Mouse (Mus musculus) forebrain, embryonic 12.5 days (tissue): ENCODE measurements around the gene Adgrl2. TPM values are rescaled to one million over a fixed set of nuclear protein-coding genes. Genes with fewer than 3 reads are reported as not detected.
A peak's percentile ranks its signal among the peaks of the same experiment; 100 is the strongest.

ENCODE experiments used
- ATAC-seq: fragments of 200-750 bp; cut with Nextera tagmentation; 2 replicates; pipeline ENCODE4 v1.8.0; 2017; ENCODE audit warnings: moderate TSS enrichment; ENCODE audit not compliant: low FRiP score
- H3K27ac ChIP-seq: fragments of 300-500 bp; sonication (generic); 2 replicates; pipeline ENCODE4 v1.5.1; 2016; ENCODE audit warnings: mild to moderate bottlenecking
- H3K27me3 ChIP-seq: fragments of 300-500 bp; sonication (generic); 2 replicates; pipeline ENCODE4 v1.6.1; 2016; ENCODE audit warnings: mild to moderate bottlenecking
- H3K36me3 ChIP-seq: fragments of 300-500 bp; sonication (generic); replicated peaks from 2 replicates; pipeline ENCODE4 v1.6.1; 2016; ENCODE audit warnings: mild to moderate bottlenecking
- H3K4me1 ChIP-seq: fragments of 300-500 bp; sonication (generic); 2 replicates; pipeline ENCODE4 v1.6.1; 2016
- H3K4me2 ChIP-seq: fragments of 300-500 bp; sonication (generic); 2 replicates; pipeline ENCODE4 v1.6.1; 2016; ENCODE audit warnings: mild to moderate bottlenecking, moderate library complexity
- H3K4me3 ChIP-seq: fragments of 300-500 bp; sonication (generic); replicated peaks from 2 replicates; pipeline ENCODE4 v1.5.1; 2016; ENCODE audit warnings: mild to moderate bottlenecking
- H3K9ac ChIP-seq: fragments of 300-500 bp; sonication (generic); 2 replicates; pipeline ENCODE4 v1.6.1; 2016; ENCODE audit warnings: mild to moderate bottlenecking
- H3K9me3 ChIP-seq: fragments of 300-500 bp; sonication (generic); 2 replicates; pipeline ENCODE4 v1.6.1; 2016
- WGBS: fragments of 180-500 bp; shearing (Covaris S2); methylation state at CpG from one replicate; pipeline ENCODE4 v1.1.7; 2016; 5-methylcytosine and 5-hydroxymethylcytosine counted together
- polyA plus RNA-seq: library from polyadenylated mRNA; unstranded; fragments of >200 nt; fragmentation: Nextera tagmentation; extraction: Ambion mirVana; gene quantifications from 2 replicates; pipeline ENCODE4 v1.2.1, GENCODE M21; 2016

Gene Adgrl2
- polyA plus RNA-seq, 1 experiment from 2014 or later: 104 TPM

DNA sequence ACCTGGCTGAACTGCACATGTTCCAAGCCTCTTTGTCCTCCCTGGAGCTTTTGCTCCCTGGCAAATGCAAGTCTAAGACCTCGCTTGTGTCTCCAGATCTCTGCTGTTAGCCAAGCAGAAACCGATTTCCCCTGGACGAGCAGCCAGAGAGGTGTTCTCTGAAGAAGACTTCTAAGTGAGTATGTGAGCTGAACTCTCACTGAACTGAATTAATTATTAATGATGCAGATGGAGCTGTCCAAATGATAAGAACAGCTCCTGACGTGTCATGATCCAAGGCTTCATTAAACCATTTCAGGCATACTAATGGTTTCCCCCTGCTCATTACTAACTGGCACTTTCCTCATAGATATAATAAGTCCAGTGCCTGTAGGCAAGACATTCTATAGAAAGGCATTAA, 158.4 kb downstream of the Adgrl2 start:
- H3K36me3 ChIP-seq: peaks cover 53% of the 10 kb centered on the region
- 72% methylated on average over 4 of the region's 4 CpGs for WGBS
- no peak overlapping the region for H3K4me2 ChIP-seq
- no peaks in the 10 kb centered on the region for H3K27me3 ChIP-seq
- H3K4me1 ChIP-seq: no peaks in the 10 kb centered on the region
- no peak overlapping the region for H3K9ac ChIP-seq
- no peak for ATAC-seq
- no peaks in the 10 kb centered on the region for H3K9me3 ChIP-seq
- H3K4me3 ChIP-seq: no peak overlapping the region
- no peak overlapping the region for H3K27ac ChIP-seq

DNA sequence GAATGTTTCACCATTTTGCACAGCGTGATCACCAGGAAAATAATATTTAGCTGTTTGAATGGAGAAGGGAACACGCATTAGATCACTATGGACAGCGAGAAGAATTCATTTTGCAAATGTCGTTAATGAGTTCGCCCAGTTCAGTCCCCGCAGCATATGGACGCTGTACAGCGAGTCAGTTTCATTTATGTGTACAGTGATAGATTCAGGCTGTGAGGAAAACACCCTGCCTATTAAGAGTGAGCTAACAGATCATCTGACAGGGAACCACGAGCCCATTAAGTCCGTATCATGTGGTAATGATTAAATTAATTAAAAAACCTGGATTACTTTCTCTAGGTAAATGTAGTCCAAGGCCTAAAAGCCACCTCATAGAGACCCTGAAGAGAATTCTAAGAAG, 161.8 kb downstream of the Adgrl2 start:
- Histone ChIP-seq H3K4me2 (no peak overlapping the region), H3K36me3 (peaks cover 59% of the 10 kb centered on the region), H3K9me3 (no peaks in the 10 kb centered on the region), H3K4me1 (no peaks in the 10 kb centered on the region), H3K4me3 (no peak overlapping the region), H3K27me3 (no peaks in the 10 kb centered on the region), H3K9ac (no peak overlapping the region), H3K27ac (no peak overlapping the region)
- WGBS: 74% methylated on average over 10 of the region's 10 CpGs
- peak; percentile 30; the same call in 1 of the 2 replicates for ATAC-seq

DNA sequence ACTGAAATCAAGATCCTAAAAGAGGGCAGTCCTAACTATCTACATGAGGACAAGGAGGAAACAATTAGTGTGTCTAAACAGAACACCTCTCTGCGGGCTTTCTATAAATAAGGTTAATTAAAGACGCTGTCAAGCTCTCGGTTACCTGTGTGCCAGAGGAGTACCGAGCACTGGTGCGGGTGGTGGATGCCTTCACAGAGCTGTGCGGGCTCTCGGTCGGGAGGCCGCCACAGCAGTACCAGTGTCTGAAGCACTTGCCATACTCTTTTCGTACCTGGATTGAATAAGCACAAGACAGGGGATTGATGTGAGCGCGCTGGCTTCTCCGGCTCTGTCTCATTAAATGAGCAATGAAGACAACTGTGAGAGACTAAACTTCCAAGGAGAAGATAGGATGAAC, 166.8 kb downstream of the Adgrl2 start:
- peaks cover 85% of the 10 kb centered on the region for H3K36me3 ChIP-seq
- H3K27me3 ChIP-seq: no peaks in the 10 kb centered on the region
- no peak overlapping the region for H3K9ac ChIP-seq
- H3K4me3 ChIP-seq: no peak overlapping the region
- no peak overlapping the region for H3K4me2 ChIP-seq
- 97% methylated on average over 13 of the region's 13 CpGs for WGBS
- H3K27ac ChIP-seq: no peak overlapping the region
- ATAC-seq: no peak
- H3K9me3 ChIP-seq: no peaks in the 10 kb centered on the region
- no peaks in the 10 kb centered on the region for H3K4me1 ChIP-seq

GRCm38 (mm10) chr3:148821632-148822031, 168.7 kb downstream of the Adgrl2 start:
- no peak overlapping the region for H3K4me2 ChIP-seq
- WGBS: 79% methylated on average over 6 of the region's 6 CpGs
- no peaks in the 10 kb centered on the region for H3K9me3 ChIP-seq

GRCm38 (mm10) chr3:148819323-148820046, 170.9 kb downstream of the Adgrl2 start:
- 89% methylated on average over 33 of the region's 33 CpGs for WGBS
- Histone ChIP-seq H3K9ac (no peak overlapping the region), H3K36me3 (peaks cover 85% of the 10 kb centered on the region), H3K4me3 (no peak overlapping the region), H3K27ac (no peak overlapping the region), H3K27me3 (no peaks in the 10 kb centered on the region), H3K4me1 (no peaks in the 10 kb centered on the region), H3K9me3 (no peaks in the 10 kb centered on the region), H3K4me2 (no peak overlapping the region)
- no peak for ATAC-seq

More at GRCm38 (mm10) chr3:148821632-148822031, 168.7 kb downstream of the Adgrl2 start:
- Histone ChIP-seq H3K36me3 (peaks cover 96% of the 10 kb centered on the region), H3K9ac (no peak overlapping the region), H3K4me1 (no peaks in the 10 kb centered on the region), H3K4me3 (no peak overlapping the region), H3K27ac (no peak overlapping the region), H3K27me3 (no peaks in the 10 kb centered on the region)
- no peak for ATAC-seq

DNA sequence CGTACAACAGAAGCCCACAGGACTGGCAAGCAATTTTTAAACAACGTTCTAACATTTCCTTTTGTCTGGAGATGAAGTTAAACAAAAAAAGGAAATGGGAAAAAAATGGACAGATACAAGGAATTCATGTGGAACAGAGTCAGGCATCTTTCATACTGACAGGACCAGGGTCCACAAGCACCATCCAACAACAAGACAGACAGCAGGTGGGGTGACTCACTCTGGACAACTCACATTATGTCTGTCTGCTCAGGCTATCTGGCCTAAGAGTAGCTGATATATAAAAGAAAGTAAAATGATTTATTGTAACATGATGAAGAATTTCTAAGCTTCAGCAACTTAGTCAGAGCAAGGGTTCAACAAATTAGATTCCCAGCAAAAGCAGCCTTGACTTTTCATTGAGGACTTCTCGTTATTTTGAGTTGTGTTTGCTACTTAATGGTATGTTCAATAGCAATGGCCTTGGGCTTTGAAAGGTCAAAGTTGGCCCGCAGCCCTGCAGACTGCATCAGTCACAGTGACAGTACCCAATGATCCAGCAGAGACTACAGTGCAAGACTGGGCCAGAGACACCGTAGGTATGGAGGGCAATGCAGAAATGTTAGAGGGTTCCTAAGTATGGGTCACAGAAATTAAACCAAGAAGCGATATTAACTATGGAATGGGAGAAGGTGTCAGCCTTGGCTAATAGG, 171.8 kb downstream of the Adgrl2 start:
- ATAC-seq: no peak
- H3K27me3 ChIP-seq: no peaks in the 10 kb centered on the region
- no peaks in the 10 kb centered on the region for H3K4me1 ChIP-seq
- 92% methylated on average over 6 of the region's 6 CpGs for whole genome bisulfite sequencing
- H3K36me3 ChIP-seq: peaks cover 76% of the 10 kb centered on the region
- no peak overlapping the region for H3K9ac ChIP-seq
- no peaks in the 10 kb centered on the region for H3K9me3 ChIP-seq
- no peak overlapping the region for H3K27ac ChIP-seq
- no peak overlapping the region for H3K4me2 ChIP-seq
- no peak overlapping the region for H3K4me3 ChIP-seq

- H3K9ac ChIP-seq: no peak overlapping the region
- ATAC-seq: 0 out of 2 replicates have a peak, but pooled peaks have one; percentile 31
- H3K4me3 ChIP-seq: no peak overlapping the region
- H3K4me2 ChIP-seq: no peak overlapping the region
- no peaks in the 10 kb centered on the region for H3K4me1 ChIP-seq
- WGBS: 96% methylated on average over 25 of the region's 25 CpGs
- peaks cover 65% of the 10 kb centered on the region for H3K36me3 ChIP-seq
- H3K27me3 ChIP-seq: no peaks in the 10 kb centered on the region
- no peak overlapping the region for H3K27ac ChIP-seq
- H3K9me3 ChIP-seq: no peaks in the 10 kb centered on the region
Measured at GRCm38 (mm10) chr3:148817491-148817890, 172.9 kb downstream of the Adgrl2 start.

DNA sequence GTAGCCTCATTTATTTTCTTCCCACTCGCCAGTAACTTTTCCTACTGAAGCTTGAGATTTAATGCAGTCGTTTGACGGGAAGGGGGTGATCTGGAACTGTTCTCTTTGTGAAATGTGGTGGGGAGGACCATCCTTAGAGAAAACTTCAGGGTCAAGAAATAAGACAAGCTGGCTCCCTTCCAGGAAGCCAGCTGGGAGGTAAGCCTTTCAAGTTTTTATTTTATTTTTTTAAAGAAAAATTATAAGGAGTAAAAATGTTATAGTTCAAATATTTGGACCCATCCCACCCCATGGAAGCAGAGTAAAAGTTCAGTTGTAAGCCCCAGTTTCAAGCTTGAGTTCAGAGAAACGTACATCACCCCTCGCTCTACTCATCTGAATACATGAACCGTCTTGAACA, 177.2 kb downstream of the Adgrl2 start:
- no peaks in the 10 kb centered on the region for H3K27me3 ChIP-seq
- no peak overlapping the region for H3K27ac ChIP-seq
- no peaks in the 10 kb centered on the region for H3K9me3 ChIP-seq
- no peak overlapping the region for H3K4me2 ChIP-seq
- peaks cover 24% of the 10 kb centered on the region for H3K36me3 ChIP-seq
- WGBS: 82% methylated on average over 6 of the region's 6 CpGs
- ATAC-seq: no peak
- H3K4me1 ChIP-seq: no peaks in the 10 kb centered on the region
- no peak overlapping the region for H3K9ac ChIP-seq
- H3K4me3 ChIP-seq: no peak overlapping the region

DNA sequence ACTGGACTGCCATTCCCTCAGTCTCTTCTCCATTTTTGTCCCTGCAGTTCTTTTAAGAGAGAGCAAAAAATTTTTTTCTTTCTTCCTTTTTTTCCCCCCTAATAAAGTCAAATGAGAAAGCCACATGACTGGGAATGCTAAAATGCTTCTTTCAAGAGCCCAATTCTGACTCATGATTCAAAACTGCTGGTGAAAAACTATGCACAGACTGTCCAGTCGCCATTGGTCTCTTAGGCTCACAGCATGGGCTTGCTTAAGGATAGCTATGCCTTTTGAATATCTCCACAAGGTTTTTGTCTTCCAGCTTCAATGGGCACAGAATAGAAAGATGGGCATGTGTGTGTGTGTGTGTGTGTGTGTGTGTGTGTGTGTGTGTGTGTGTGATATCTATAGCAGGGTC, 178.3 kb downstream of the Adgrl2 start:
- no peak for ATAC-seq
- no peaks in the 10 kb centered on the region for H3K4me1 ChIP-seq
- H3K4me2 ChIP-seq: no peak overlapping the region
- WGBS: 26% methylated on average over 1 of the region's 1 CpGs
- H3K27ac ChIP-seq: no peak overlapping the region
- H3K27me3 ChIP-seq: no peaks in the 10 kb centered on the region
- H3K36me3 ChIP-seq: peaks cover 14% of the 10 kb centered on the region
- H3K4me3 ChIP-seq: no peak overlapping the region
- H3K9ac ChIP-seq: no peak overlapping the region
- no peaks in the 10 kb centered on the region for H3K9me3 ChIP-seq

DNA sequence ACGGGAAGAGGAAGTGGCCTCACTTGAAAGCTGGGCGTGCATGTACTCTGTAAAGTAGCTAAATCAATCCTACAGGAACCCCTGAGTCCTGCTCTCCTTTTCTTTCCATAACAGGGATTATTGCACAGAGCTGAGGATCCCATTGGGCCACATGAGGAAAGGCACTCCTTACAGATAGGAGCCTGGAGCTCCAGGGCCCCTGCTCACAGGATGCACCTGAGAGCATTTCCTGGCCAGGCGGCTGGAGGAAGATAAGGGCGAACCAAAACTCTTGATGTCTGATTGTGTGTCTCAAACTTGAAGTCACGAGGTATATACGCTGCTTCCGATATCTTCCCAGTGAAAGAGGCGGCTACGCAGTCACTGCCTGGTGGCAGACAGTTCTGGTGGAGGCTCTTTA, 183.4 kb downstream of the Adgrl2 start:
- 92% methylated on average over 9 of the region's 9 CpGs for WGBS

DNA sequence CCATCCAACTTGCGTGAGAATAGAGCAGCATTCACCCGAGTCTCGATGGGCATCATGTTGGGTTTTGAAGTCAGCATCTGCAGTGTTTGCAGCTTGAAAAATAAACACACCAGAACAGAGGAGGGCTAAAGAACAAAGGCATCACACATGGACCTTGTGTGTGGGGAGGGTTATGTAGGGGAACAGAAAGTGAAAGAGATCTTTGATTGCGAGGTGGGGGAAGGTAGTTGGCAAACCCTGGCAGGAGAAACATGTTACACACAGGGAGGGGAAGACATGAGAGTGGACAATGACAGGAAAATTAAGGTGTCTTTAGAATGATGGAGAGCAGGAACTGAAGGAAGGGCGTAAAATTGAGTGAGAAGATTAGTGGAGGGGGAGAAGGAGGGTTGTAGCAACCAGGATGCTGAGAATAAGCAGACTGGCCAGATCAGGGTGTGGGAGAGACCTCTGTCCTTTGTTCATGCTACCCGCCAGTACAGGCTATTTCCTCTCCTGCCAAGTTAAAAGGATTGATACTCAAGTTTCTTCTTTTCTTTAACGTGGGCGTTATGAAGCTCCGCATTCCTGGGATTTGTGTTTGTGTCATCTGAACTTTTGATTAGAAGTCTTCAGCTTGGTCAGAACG, 197.0 kb downstream of the Adgrl2 start:
- Histone ChIP-seq H3K4me2 (no peak overlapping the region), H3K9ac (no peak overlapping the region), H3K4me3 (no peak overlapping the region), H3K27ac (no peak overlapping the region), H3K36me3 (no peaks in the 10 kb centered on the region), H3K4me1 (no peaks in the 10 kb centered on the region), H3K27me3 (no peaks in the 10 kb centered on the region), H3K9me3 (no peaks in the 10 kb centered on the region)
- 81% methylated on average over 10 of the region's 10 CpGs for WGBS
- ATAC-seq: no peak

More for the DNA sequence above, 183.4 kb downstream of the Adgrl2 start:
- Histone ChIP-seq H3K36me3 (no peaks in the 10 kb centered on the region), H3K9ac (no peak overlapping the region), H3K9me3 (no peaks in the 10 kb centered on the region), H3K4me1 (no peaks in the 10 kb centered on the region), H3K4me3 (no peak overlapping the region), H3K27me3 (no peaks in the 10 kb centered on the region), H3K4me2 (no peak overlapping the region), H3K27ac (no peak overlapping the region)
- ATAC-seq: no peak

GRCm38 (mm10) chr3:148770310-148770709, 220.0 kb downstream of the Adgrl2 start:
- no peaks in the 10 kb centered on the region for H3K27me3 ChIP-seq
- ATAC-seq: no peak
- no peak overlapping the region for H3K4me2 ChIP-seq
- WGBS: 93% methylated on average over 6 of the region's 6 CpGs
- H3K9ac ChIP-seq: no peak overlapping the region
- no peak overlapping the region for H3K4me3 ChIP-seq
- H3K27ac ChIP-seq: no peak overlapping the region
- no peaks in the 10 kb centered on the region for H3K36me3 ChIP-seq
- H3K9me3 ChIP-seq: no peaks in the 10 kb centered on the region
- H3K4me1 ChIP-seq: peaks cover 5% of the 10 kb centered on the region; the same call in 1 of the 2 replicates
